Mouse (Mus musculus): ENCODE measurements at regions not wholly inside any gene's neighbourhood (a gene's known extent, or its start where the extent isn't known, plus 50 kb on each side); places are given as distances from the start of the nearest gene placed in this dataset.
A peak's percentile ranks its signal among the peaks of the same experiment; 100 is the strongest.
"Not testable (repeated sequence)": the region's sequence is repeated elsewhere in the genome, so short reads cannot be mapped to it uniquely, and the experiment has no call there.

GRCm38 (mm10) chr10:10094113-10094512 lies 193.2 kb upstream of the Stxbp5 start:
- TF ChIP-seq CTCF (IDR thresholded peaks at IDR 0.05; ENCODE audit: borderline replicate concordance, insufficient read depth, low read depth, low read length) (no peak), POLR2A (IDR thresholded peaks at IDR 0.05; ENCODE audit: borderline replicate concordance, insufficient read depth, low read length) (no peak)
- Histone ChIP-seq H3K27me3 (ENCODE audit: control insufficient read depth, insufficient read depth, low read length) (no peaks in the 10 kb centered on the region), H3K27ac (ENCODE audit: insufficient read depth, low read length) (peak overlapping the region; percentile 12; the same call in 1 of the 2 replicates), H3K4me1 (ENCODE audit: control insufficient read depth, insufficient read depth, low read length) (peaks cover 5% of the 10 kb centered on the region; the same call in 1 of the 2 replicates), H3K4me3 (replicated peaks; ENCODE audit: insufficient read depth, low read depth, low read length) (no peak overlapping the region)
- no peak for DNase-seq
- 81% methylated on average over 1 of the region's 1 CpGs for WGBS

DNA sequence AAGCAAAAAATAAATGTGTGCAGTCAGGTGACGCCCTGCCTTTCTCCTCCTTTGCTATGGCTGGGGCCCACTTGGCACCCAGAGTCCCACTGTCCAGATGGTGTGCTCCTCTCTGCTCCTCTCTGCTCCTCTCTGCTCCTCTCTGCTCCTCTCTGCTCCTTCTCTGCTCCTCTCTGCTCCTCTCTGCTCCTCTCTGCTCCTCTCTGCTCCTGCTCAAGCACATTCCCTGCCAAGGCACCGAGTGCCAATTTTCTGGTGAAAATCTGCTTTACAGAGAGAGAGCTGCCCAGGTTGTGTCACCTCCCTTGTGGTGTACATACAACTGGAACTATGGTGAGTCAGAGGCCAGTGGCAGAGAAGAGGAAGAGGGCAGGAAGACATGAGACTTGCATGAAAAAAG lies 192.8 kb upstream of the Stxbp5 start:
- Histone ChIP-seq H3K27ac (ENCODE audit: insufficient read depth, low read length) (peak overlapping the region; percentile 12; the same call in 1 of the 2 replicates), H3K27me3 (ENCODE audit: control insufficient read depth, insufficient read depth, low read length) (no peaks in the 10 kb centered on the region), H3K4me3 (replicated peaks; ENCODE audit: insufficient read depth, low read depth, low read length) (no peak overlapping the region), H3K4me1 (ENCODE audit: control insufficient read depth, insufficient read depth, low read length) (peaks cover 5% of the 10 kb centered on the region; the same call in 1 of the 2 replicates)
- DNase-seq: peak; percentile 75 to 87
- TF ChIP-seq POLR2A (IDR thresholded peaks at IDR 0.05; ENCODE audit: borderline replicate concordance, insufficient read depth, low read length) (no peak), CTCF (IDR thresholded peaks at IDR 0.05; ENCODE audit: borderline replicate concordance, insufficient read depth, low read depth, low read length) (no peak)
- 9% methylated on average over 2 of the region's 2 CpGs for WGBS

DNA sequence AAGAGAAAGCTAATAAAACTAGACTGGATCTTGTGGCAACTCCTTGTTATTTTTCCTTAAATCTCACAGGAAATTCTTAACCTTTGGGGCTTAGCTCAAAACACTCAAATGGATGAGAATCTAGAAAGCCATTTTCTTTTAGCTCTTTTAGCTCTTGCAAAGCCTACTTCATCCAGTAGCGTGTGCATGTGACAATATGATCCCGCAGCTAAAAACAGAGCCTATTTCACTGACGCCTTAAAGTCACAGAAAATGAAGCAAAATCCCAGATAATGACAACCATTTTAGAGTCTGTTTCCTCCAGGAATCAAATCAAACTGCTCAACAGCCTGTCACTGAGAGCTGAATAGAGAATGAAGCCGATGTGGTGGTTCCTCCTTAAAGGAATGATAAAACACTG lies 185.1 kb upstream of the Stxbp5 start:
- WGBS: 92% methylated on average over 4 of the region's 4 CpGs
- no peaks in the 10 kb centered on the region for H3K27me3 ChIP-seq (ENCODE audit: control insufficient read depth, insufficient read depth, low read length)
- TF ChIP-seq POLR2A (IDR thresholded peaks at IDR 0.05; ENCODE audit: borderline replicate concordance, insufficient read depth, low read length) (no peak), CTCF (IDR thresholded peaks at IDR 0.05; ENCODE audit: borderline replicate concordance, insufficient read depth, low read depth, low read length) (no peak)
- H3K27ac ChIP-seq (ENCODE audit: insufficient read depth, low read length): no peak overlapping the region
- H3K4me1 ChIP-seq (ENCODE audit: control insufficient read depth, insufficient read depth, low read length): no peaks in the 10 kb centered on the region
- DNase-seq: no peak
- no peak overlapping the region for H3K4me3 ChIP-seq (replicated peaks; ENCODE audit: insufficient read depth, low read depth, low read length)

DNA sequence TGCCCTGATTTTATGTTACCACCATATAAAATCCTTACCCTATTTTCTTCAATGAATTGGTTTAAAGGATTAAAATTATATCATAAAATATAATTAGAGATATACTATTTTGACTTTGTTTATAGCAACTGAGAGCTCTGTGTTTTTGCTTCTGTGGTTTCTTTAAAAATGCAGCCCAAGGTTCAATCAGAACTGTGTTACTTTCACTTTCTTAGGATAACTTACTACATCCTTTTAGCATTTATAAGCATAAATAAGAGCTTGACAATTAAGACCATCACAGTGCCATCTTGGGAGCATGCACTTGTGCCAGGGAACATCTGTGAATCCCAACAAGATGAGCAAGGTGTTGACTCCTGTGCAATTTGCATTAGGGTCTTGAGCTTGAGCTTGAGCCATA lies 169.3 kb upstream of the Stxbp5 start:
- H3K27me3 ChIP-seq (ENCODE audit: control insufficient read depth, insufficient read depth, low read length): no peaks in the 10 kb centered on the region
- no peak overlapping the region for H3K4me3 ChIP-seq (replicated peaks; ENCODE audit: insufficient read depth, low read depth, low read length)
- H3K4me1 ChIP-seq (ENCODE audit: control insufficient read depth, insufficient read depth, low read length): no peaks in the 10 kb centered on the region
- TF ChIP-seq CTCF (IDR thresholded peaks at IDR 0.05; ENCODE audit: borderline replicate concordance, insufficient read depth, low read depth, low read length) (no peak), POLR2A (IDR thresholded peaks at IDR 0.05; ENCODE audit: borderline replicate concordance, insufficient read depth, low read length) (no peak)
- no peak for DNase-seq
- no peak overlapping the region for H3K27ac ChIP-seq (ENCODE audit: insufficient read depth, low read length)

- H3K4me1 ChIP-seq (ENCODE audit: control insufficient read depth, insufficient read depth, low read length); H3K4me3 ChIP-seq (replicated peaks; ENCODE audit: insufficient read depth, low read depth, low read length); H3K27me3 ChIP-seq (ENCODE audit: control insufficient read depth, insufficient read depth, low read length); DNase-seq; H3K27ac ChIP-seq (ENCODE audit: insufficient read depth, low read length): not testable (repeated sequence)
Measured at GRCm38 (mm10) chr10:10069704-10070103, 168.8 kb upstream of the Stxbp5 start.

DNA sequence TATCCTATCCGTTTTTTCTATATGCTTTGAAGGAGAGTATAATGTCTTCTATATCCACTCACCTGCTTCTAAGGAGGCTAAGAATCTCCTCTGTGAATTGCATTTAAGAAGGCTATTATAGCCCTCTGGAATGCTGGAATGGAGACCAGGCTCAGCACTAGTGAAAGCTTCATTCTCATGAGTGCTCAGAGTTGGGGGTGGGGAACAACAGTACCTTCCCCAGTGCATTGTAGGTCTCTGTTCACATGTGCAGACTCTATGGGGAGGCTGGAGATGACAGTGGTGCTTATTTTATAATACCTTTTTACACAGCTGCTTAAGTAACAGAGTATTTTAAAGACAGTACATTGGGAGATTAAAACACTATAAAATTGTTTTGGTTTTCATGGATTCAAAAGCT lies 145.9 kb upstream of the Stxbp5 start:
- Histone ChIP-seq H3K27ac (ENCODE audit: insufficient read depth, low read length) (no peak overlapping the region), H3K27me3 (ENCODE audit: control insufficient read depth, insufficient read depth, low read length) (no peaks in the 10 kb centered on the region), H3K4me1 (ENCODE audit: control insufficient read depth, insufficient read depth, low read length) (no peaks in the 10 kb centered on the region), H3K4me3 (replicated peaks; ENCODE audit: insufficient read depth, low read depth, low read length) (no peak overlapping the region)
- 96% methylated on average over 1 of the region's 1 CpGs for WGBS
- no peak for DNase-seq
- TF ChIP-seq CTCF (IDR thresholded peaks at IDR 0.05; ENCODE audit: borderline replicate concordance, insufficient read depth, low read depth, low read length) (no peak), POLR2A (IDR thresholded peaks at IDR 0.05; ENCODE audit: borderline replicate concordance, insufficient read depth, low read length) (no peak)

DNA sequence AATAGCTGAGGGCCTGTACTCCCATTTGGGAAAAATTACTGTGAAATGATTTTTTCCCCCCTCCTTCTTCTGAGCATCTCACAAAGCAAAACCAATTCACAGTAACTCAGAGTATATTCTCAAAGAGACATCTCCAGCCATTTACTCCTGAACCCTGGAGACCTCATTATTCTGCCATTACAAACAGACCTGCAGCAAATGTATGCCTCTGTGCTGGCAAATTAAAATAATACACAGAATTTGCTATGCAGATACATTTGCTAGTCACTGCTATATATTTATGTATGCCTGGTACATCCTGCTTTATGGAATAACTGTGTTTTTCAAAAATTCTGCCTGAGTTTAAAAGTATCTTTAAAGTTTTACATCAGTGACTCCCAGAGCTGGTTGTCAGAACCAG lies 145.4 kb upstream of the Stxbp5 start:
- no peak for DNase-seq
- Histone ChIP-seq H3K27ac (ENCODE audit: insufficient read depth, low read length) (no peak overlapping the region), H3K4me3 (replicated peaks; ENCODE audit: insufficient read depth, low read depth, low read length) (no peak overlapping the region), H3K27me3 (ENCODE audit: control insufficient read depth, insufficient read depth, low read length) (no peaks in the 10 kb centered on the region), H3K4me1 (ENCODE audit: control insufficient read depth, insufficient read depth, low read length) (no peaks in the 10 kb centered on the region)
- no peak for TF ChIP-seq POLR2A (IDR thresholded peaks at IDR 0.05; ENCODE audit: borderline replicate concordance, insufficient read depth, low read length)
- TF ChIP-seq CTCF (IDR thresholded peaks at IDR 0.05; ENCODE audit: borderline replicate concordance, insufficient read depth, low read depth, low read length): no peak

DNA sequence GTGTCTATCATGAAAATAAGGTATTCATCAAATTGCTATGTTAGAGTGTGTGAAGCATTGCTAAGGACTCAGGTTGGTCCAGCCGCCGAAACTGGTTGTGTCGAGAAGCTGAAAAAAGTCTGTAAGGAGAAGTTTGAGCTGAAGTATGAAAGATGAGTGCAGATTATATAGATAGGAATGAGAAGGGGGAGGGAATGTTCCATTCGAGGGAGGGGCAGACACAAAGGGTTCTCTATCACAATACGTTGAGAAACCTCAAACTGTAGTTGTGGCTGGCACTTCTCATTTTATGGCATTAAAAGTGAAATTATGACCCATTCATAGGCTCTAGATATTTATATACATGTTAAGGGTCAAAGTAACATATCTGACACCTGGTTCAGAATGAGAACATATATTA lies 108.4 kb upstream of the Stxbp5 start:
- no peak for DNase-seq
- Histone ChIP-seq H3K4me1 (ENCODE audit: control insufficient read depth, insufficient read depth, low read length) (no peaks in the 10 kb centered on the region), H3K4me3 (replicated peaks; ENCODE audit: insufficient read depth, low read depth, low read length) (no peak overlapping the region), H3K27ac (ENCODE audit: insufficient read depth, low read length) (no peak overlapping the region), H3K27me3 (ENCODE audit: control insufficient read depth, insufficient read depth, low read length) (no peaks in the 10 kb centered on the region)
- WGBS: 94% methylated on average over 5 of the region's 5 CpGs
- TF ChIP-seq POLR2A (IDR thresholded peaks at IDR 0.05; ENCODE audit: borderline replicate concordance, insufficient read depth, low read length): no peak
- no peak for TF ChIP-seq CTCF (IDR thresholded peaks at IDR 0.05; ENCODE audit: borderline replicate concordance, insufficient read depth, low read depth, low read length)

DNA sequence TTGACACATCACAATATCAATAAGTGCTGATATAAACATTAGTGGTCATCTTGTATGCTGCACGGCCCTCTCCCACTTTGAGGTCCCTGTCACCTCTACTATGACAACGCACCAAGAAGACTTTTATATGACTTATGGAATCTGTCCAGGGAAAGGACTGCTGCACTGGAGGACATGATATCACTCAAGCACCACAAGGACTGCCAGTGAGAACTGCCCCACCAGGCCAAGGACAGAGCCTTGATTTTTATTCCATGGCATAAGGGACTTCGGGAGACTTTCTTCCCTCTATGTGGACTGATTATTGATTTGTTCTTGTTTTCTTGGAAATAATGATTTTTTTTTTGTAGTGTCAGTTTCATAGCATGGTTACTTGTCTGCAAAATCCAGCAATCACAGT lies 97.7 kb upstream of the Stxbp5 start:
- DNase-seq: no peak
- no peak for TF ChIP-seq POLR2A (IDR thresholded peaks at IDR 0.05; ENCODE audit: borderline replicate concordance, insufficient read depth, low read length)
- TF ChIP-seq CTCF (IDR thresholded peaks at IDR 0.05; ENCODE audit: borderline replicate concordance, insufficient read depth, low read depth, low read length): no peak
- H3K4me1 ChIP-seq (ENCODE audit: control insufficient read depth, insufficient read depth, low read length): no peaks in the 10 kb centered on the region
- 91% methylated on average over 3 of the region's 3 CpGs for whole genome bisulfite sequencing
- H3K4me3 ChIP-seq (replicated peaks; ENCODE audit: insufficient read depth, low read depth, low read length): no peak overlapping the region
- no peaks in the 10 kb centered on the region for H3K27me3 ChIP-seq (ENCODE audit: control insufficient read depth, insufficient read depth, low read length)
- H3K27ac ChIP-seq (ENCODE audit: insufficient read depth, low read length): no peak overlapping the region

All from cerebellum, adult 2 months (tissue).